Mouse (Mus musculus): Measurements from ENCODE around the gene Dnah11.

GRCm38 (mm10) chr12:117946823-117947704 lies 251.8 kb downstream of the Dnah11 start:
- no peak for TF ChIP-seq CTCF (IDR thresholded peaks at IDR 0.05; ENCODE audit: borderline replicate concordance, extremely low read depth, insufficient read depth, insufficient read length)
- no peak for TF ChIP-seq POLR2A (IDR thresholded peaks at IDR 0.05; ENCODE audit: borderline replicate concordance, extremely low read depth, insufficient read depth, insufficient read length, poor library complexity, severe bottlenecking)
